Mouse (Mus musculus): Measurements from ENCODE around the gene Ppp1r9b.

DNA sequence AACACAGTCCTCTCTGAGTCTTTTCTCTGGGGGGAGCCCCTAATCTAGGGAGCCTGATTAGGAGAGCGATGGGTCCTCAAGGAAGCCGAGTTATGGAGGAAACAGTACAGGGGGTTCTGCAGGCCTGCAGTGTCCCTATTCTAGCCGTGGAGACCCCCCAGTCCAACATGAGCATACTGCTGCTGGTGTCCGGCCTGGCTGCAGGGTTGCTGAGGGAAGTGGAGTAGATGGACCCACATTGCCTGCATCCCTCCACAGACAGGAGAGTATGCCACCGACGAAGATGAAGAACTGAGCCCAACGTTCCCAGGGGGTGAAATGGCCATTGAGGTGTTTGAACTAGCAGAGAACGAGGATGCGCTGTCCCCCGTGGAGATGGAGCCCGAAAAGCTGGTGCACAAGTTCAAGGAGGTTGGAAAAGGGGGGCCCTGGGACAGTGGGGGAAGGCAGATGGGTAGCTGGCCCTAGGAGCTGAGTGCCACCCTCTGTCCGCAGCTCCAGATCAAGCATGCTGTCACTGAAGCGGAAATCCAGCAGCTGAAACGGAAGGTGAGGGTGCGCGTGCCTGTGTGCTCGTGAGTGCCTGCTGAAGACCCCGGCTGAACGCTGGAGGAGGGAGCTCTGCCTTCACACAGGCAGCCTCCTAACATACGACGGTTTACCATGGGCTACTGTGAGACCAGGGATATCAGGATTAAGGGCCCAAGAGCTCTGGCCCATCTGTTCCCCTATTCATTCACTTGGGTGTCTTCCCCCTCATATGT, 10.9 kb downstream of the Ppp1r9b start:
- TF ChIP-seq CTCF (IDR thresholded peaks at IDR 0.05; ENCODE audit: control insufficient read depth, insufficient read depth, insufficient replicate concordance, low read depth, low read length) (no peak), POLR2A (IDR thresholded peaks at IDR 0.05; ENCODE audit: control insufficient read depth, low read depth, low read length) (no peak)

Measured in testis, adult 2 months (tissue).